Mouse (Mus musculus): ENCODE measurements around the gene Pex7. TPM values are rescaled to one million over a fixed set of nuclear protein-coding genes. Genes with fewer than 3 reads are reported as not detected.

Pex7 gene
- polyA plus RNA-seq, 1 experiment from 2014 or later = 29.3 TPM

- Histone ChIP-seq H3K36me3 (peaks cover under 1% of the 10 kb centered on the region; the same call in 1 of the 2 replicates), H3K9me3 (replicated peaks) (no peaks in the 10 kb centered on the region), H3K9ac (no peak overlapping the region), H3K27ac (no peak overlapping the region), H3K4me3 (no peak overlapping the region), H3K4me2 (replicated peaks) (no peak overlapping the region), H3K27me3 (no peaks in the 10 kb centered on the region), H3K4me1 (no peaks in the 10 kb centered on the region)
- no peak for ATAC-seq (ENCODE audit: low FRiP score)
- 79% methylated on average over 6 of the region's 6 CpGs for WGBS
These were observed 14.3 kb downstream of the Pex7 start for GRCm38 (mm10) chr10:19893146-19893545.

GRCm38 (mm10) chr10:19891686-19892085 is 15.8 kb downstream of the Pex7 start:
- no peak overlapping the region for H3K4me2 ChIP-seq (replicated peaks)
- H3K9me3 ChIP-seq (replicated peaks) = no peaks in the 10 kb centered on the region
- no peak overlapping the region for H3K9ac ChIP-seq
- no peaks in the 10 kb centered on the region for H3K27me3 ChIP-seq
- 51% methylated on average over 3 of the region's 3 CpGs for WGBS
- ATAC-seq (ENCODE audit: low FRiP score) = no peak
- no peaks in the 10 kb centered on the region for H3K36me3 ChIP-seq
- H3K4me3 ChIP-seq = no peak overlapping the region
- H3K27ac ChIP-seq = no peak overlapping the region
- H3K4me1 ChIP-seq = no peaks in the 10 kb centered on the region

GRCm38 (mm10) chr10:19889908-19890307 is 17.6 kb downstream of the Pex7 start:
- Histone ChIP-seq H3K4me1 (no peaks in the 10 kb centered on the region), H3K27ac (no peak overlapping the region), H3K4me3 (no peak overlapping the region), H3K9ac (no peak overlapping the region), H3K9me3 (replicated peaks) (no peaks in the 10 kb centered on the region), H3K4me2 (replicated peaks) (no peak overlapping the region), H3K27me3 (no peaks in the 10 kb centered on the region), H3K36me3 (no peaks in the 10 kb centered on the region)
- no peak for ATAC-seq (ENCODE audit: low FRiP score)
- 89% methylated on average over 3 of the region's 3 CpGs for WGBS

GRCm38 (mm10) chr10:19886249-19886648 is 21.2 kb downstream of the Pex7 start:
- H3K4me2 ChIP-seq (replicated peaks) = no peak overlapping the region
- 90% methylated on average over 3 of the region's 3 CpGs for WGBS
- ATAC-seq (ENCODE audit: low FRiP score) = no peak
- H3K4me1 ChIP-seq = no peaks in the 10 kb centered on the region
- no peaks in the 10 kb centered on the region for H3K27me3 ChIP-seq
- H3K9me3 ChIP-seq (replicated peaks) = no peaks in the 10 kb centered on the region
- no peak overlapping the region for H3K4me3 ChIP-seq
- no peak overlapping the region for H3K27ac ChIP-seq
- no peaks in the 10 kb centered on the region for H3K36me3 ChIP-seq
- H3K9ac ChIP-seq = no peak overlapping the region

GRCm38 (mm10) chr10:19884409-19884808 is 23.1 kb downstream of the Pex7 start:
- no peaks in the 10 kb centered on the region for H3K9me3 ChIP-seq (replicated peaks)
- H3K27ac ChIP-seq = no peak overlapping the region
- no peak overlapping the region for H3K4me3 ChIP-seq
- H3K4me1 ChIP-seq = no peaks in the 10 kb centered on the region
- no peaks in the 10 kb centered on the region for H3K36me3 ChIP-seq
- H3K4me2 ChIP-seq (replicated peaks) = no peak overlapping the region
- no peak for ATAC-seq (ENCODE audit: low FRiP score)
- no peak overlapping the region for H3K9ac ChIP-seq
- WGBS = 77% methylated on average over 4 of the region's 4 CpGs
- no peaks in the 10 kb centered on the region for H3K27me3 ChIP-seq

GRCm38 (mm10) chr10:19880437-19880836 is 27.1 kb downstream of the Pex7 start:
- H3K27me3 ChIP-seq = no peaks in the 10 kb centered on the region
- H3K36me3 ChIP-seq = no peaks in the 10 kb centered on the region
- no peaks in the 10 kb centered on the region for H3K9me3 ChIP-seq (replicated peaks)
- no peak for ATAC-seq (ENCODE audit: low FRiP score)
- H3K9ac ChIP-seq = no peak overlapping the region
- 75% methylated on average over 3 of the region's 3 CpGs for WGBS
- H3K27ac ChIP-seq = no peak overlapping the region
- 0 out of 2 replicates have a peak, but pooled peaks cover 8% of the 10 kb centered on the region for H3K4me1 ChIP-seq
- no peak overlapping the region for H3K4me2 ChIP-seq (replicated peaks)
- no peak overlapping the region for H3K4me3 ChIP-seq

GRCm38 (mm10) chr10:19879161-19879560 is 28.3 kb downstream of the Pex7 start:
- Histone ChIP-seq H3K4me2 (replicated peaks) (no peak overlapping the region), H3K9me3 (replicated peaks) (no peaks in the 10 kb centered on the region), H3K9ac (no peak overlapping the region), H3K27ac (no peak overlapping the region), H3K4me1 (0 out of 2 replicates have a peak, but pooled peaks cover 8% of the 10 kb centered on the region), H3K27me3 (no peaks in the 10 kb centered on the region), H3K4me3 (no peak overlapping the region), H3K36me3 (no peaks in the 10 kb centered on the region)
- 49% methylated on average over 6 of the region's 6 CpGs for WGBS
- ATAC-seq (ENCODE audit: low FRiP score) = no peak

- H3K4me3 ChIP-seq = no peak overlapping the region
- ATAC-seq (ENCODE audit: low FRiP score) = no peak
- no peak overlapping the region for H3K27ac ChIP-seq
- no peak overlapping the region for H3K9ac ChIP-seq
- no peaks in the 10 kb centered on the region for H3K27me3 ChIP-seq
- no peaks in the 10 kb centered on the region for H3K36me3 ChIP-seq
- 0 out of 2 replicates have a peak, but pooled peaks cover 8% of the 10 kb centered on the region for H3K4me1 ChIP-seq
- no peaks in the 10 kb centered on the region for H3K9me3 ChIP-seq (replicated peaks)
- H3K4me2 ChIP-seq (replicated peaks) = no peak overlapping the region
- 82% methylated on average over 9 of the region's 9 CpGs for WGBS
These were observed 29.8 kb downstream of the Pex7 start for GRCm38 (mm10) chr10:19877679-19878078.

GRCm38 (mm10) chr10:19877257-19877656 is 30.2 kb downstream of the Pex7 start:
- ATAC-seq (ENCODE audit: low FRiP score) = no peak
- no peak overlapping the region for H3K4me2 ChIP-seq (replicated peaks)
- H3K9me3 ChIP-seq (replicated peaks) = no peaks in the 10 kb centered on the region
- 0 out of 2 replicates have a peak, but pooled peaks cover 8% of the 10 kb centered on the region for H3K4me1 ChIP-seq
- H3K27ac ChIP-seq = no peak overlapping the region
- H3K4me3 ChIP-seq = no peak overlapping the region
- H3K27me3 ChIP-seq = no peaks in the 10 kb centered on the region
- no peaks in the 10 kb centered on the region for H3K36me3 ChIP-seq
- WGBS = 86% methylated on average over 8 of the region's 8 CpGs
- no peak overlapping the region for H3K9ac ChIP-seq

GRCm38 (mm10) chr10:19876669-19877068 is 30.8 kb downstream of the Pex7 start:
- Histone ChIP-seq H3K9me3 (replicated peaks) (no peaks in the 10 kb centered on the region), H3K27ac (no peak overlapping the region), H3K9ac (no peak overlapping the region), H3K4me3 (no peak overlapping the region), H3K36me3 (no peaks in the 10 kb centered on the region), H3K4me1 (0 out of 2 replicates have a peak, but pooled peaks cover 8% of the 10 kb centered on the region), H3K27me3 (no peaks in the 10 kb centered on the region), H3K4me2 (replicated peaks) (no peak overlapping the region)
- peak; percentile 26; the same call in 1 of the 2 replicates for ATAC-seq (ENCODE audit: low FRiP score)
- WGBS = 45% methylated on average over 7 of the region's 7 CpGs

GRCm38 (mm10) chr10:19875346-19875745 is 32.1 kb downstream of the Pex7 start:
- WGBS = 89% methylated on average over 5 of the region's 5 CpGs
- H3K4me2 ChIP-seq (replicated peaks) = no peak overlapping the region
- no peak for ATAC-seq (ENCODE audit: low FRiP score)
- H3K27me3 ChIP-seq = no peaks in the 10 kb centered on the region
- no peaks in the 10 kb centered on the region for H3K9me3 ChIP-seq (replicated peaks)
- 0 out of 2 replicates have a peak, but pooled peaks cover 8% of the 10 kb centered on the region for H3K4me1 ChIP-seq
- no peaks in the 10 kb centered on the region for H3K36me3 ChIP-seq
- H3K27ac ChIP-seq = no peak overlapping the region
- H3K4me3 ChIP-seq = no peak overlapping the region
- no peak overlapping the region for H3K9ac ChIP-seq

GRCm38 (mm10) chr10:19855597-19856306 is 51.7 kb downstream of the Pex7 start:
- no peak overlapping the region for H3K9ac ChIP-seq
- no peaks in the 10 kb centered on the region for H3K9me3 ChIP-seq (replicated peaks)
- no peak overlapping the region for H3K4me2 ChIP-seq (replicated peaks)
- H3K36me3 ChIP-seq = no peaks in the 10 kb centered on the region
- no peak overlapping the region for H3K4me3 ChIP-seq
- no peak for ATAC-seq (ENCODE audit: low FRiP score)
- peaks cover 30% of the 10 kb centered on the region for H3K27me3 ChIP-seq
- peaks cover 13% of the 10 kb centered on the region for H3K4me1 ChIP-seq
- 89% methylated on average over 7 of the region's 7 CpGs for WGBS
- H3K27ac ChIP-seq = no peak overlapping the region

- peaks cover 51% of the 10 kb centered on the region for H3K27me3 ChIP-seq
- ATAC-seq (ENCODE audit: low FRiP score) = no peak
- no peak overlapping the region for H3K9ac ChIP-seq
- no peak overlapping the region for H3K4me2 ChIP-seq (replicated peaks)
- H3K9me3 ChIP-seq (replicated peaks) = no peaks in the 10 kb centered on the region
- H3K4me3 ChIP-seq = no peak overlapping the region
- peaks cover 31% of the 10 kb centered on the region for H3K4me1 ChIP-seq
- no peak overlapping the region for H3K27ac ChIP-seq
- H3K36me3 ChIP-seq = no peaks in the 10 kb centered on the region
- 72% methylated on average over 2 of the region's 2 CpGs for WGBS
These were observed 53.9 kb downstream of the Pex7 start for GRCm38 (mm10) chr10:19853609-19854008.

Data from hindbrain, embryonic 12.5 days (tissue).